Mouse (Mus musculus) small intestine, adult 2 months (tissue): ENCODE measurements around the gene Lsamp.

Experiments
- CTCF ChIP-seq: fragments of 200-500 bp; IDR thresholded peaks from 2 replicates; pipeline ENCODE4 v1.5.1; 2012; ENCODE audit warnings: low read depth, mild to moderate bottlenecking, control low read depth, inconsistent platforms, low read length, moderate library complexity, mixed read lengths; ENCODE audit not compliant: insufficient replicate concordance, insufficient read length; ENCODE audit errors: extremely low read depth
- POLR2A ChIP-seq: fragments of 200-500 bp; IDR thresholded peaks from 2 replicates; pipeline ENCODE4 v1.6.1; 2012; ENCODE audit warnings: low read depth, mild to moderate bottlenecking, control low read depth, inconsistent platforms, low read length, moderate library complexity

DNA sequence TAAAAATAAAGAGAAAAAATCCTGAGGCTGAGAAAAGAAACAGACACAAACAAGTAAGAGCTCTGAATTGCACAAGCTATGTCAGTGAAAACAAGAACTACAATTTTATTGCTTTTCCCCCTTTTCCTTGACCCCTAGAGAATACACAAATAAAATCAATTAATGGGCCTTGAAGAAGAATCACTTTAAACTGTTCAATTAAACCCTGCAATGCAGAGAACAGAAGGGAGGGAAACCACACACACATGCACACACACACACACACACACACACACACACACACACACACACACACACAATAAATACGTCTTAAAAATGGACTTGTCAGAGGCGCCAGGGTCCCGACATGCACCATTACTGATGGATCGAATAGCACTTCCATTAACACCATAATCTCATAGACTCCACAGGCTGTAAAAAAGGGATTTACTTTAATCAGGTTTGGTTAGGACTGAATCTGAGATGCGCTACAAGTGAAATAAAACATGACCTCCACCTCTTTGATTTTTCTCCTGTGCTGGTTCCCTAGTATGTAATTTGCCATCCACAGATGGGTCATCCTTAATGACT is 573.6 kb downstream of the Lsamp start:
- TF ChIP-seq POLR2A (no peak), CTCF (no peak)
